Mouse (Mus musculus): ENCODE measurements at regions not wholly inside any gene's neighbourhood (a gene's known extent, or its start where the extent isn't known, plus 50 kb on each side); places are given as distances from the start of the nearest gene placed in this dataset.

DNA sequence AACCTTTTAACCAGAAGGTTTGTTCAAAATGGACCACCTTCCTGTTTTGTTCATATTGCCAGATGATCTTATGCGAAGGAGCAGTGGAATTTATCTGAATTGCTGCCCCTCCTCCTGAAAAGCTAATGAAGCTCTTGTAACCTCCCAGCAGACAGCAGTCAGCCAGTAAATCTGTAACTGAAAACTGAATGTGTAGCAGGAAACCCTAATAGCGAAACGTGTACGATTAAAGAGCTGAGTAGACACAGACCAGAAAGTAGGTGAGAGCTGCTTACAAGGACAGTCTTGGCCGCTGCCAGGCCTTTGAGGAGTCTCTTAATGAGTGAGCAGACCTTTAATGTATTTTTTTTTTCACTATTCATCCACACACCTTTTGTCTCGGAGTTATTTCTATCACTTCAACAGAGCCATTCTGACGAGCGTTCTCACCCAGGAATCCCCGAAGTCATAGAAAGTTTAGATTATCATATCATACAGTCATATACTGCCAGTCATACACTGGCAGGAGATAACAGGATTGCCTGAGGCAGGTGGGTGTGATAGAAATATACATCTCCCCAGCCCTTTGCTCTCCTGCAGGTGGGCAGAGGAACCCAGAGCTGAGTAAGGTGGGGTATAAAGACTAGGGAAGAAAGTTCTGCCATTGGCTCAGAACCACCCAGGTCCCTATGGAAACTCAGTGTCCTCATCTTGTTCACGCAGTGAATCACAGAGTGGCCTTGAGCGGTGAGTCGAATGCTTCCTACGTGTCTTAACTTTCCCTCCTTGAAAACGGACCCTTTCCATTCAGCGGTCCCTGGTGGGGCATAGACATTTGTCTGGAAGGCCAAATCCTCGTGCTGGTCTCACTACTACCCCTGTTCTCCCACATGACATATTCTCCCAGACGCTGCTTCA is 72.4 kb upstream of the Prep start:
- no peak for ATAC-seq (ENCODE audit: insufficient number of reproducible peaks, insufficient read depth, low FRiP score, low TSS enrichment, low read depth)
- Histone ChIP-seq H3K4me3 (no peak overlapping the region), H3K9me3 (no peaks in the 10 kb centered on the region), H3K27me3 (peaks cover 10% of the 10 kb centered on the region; the same call in 1 of the 2 replicates), H3K4me1 (peaks cover 21% of the 10 kb centered on the region), H3K36me3 (no peaks in the 10 kb centered on the region), H3K4me2 (no peak overlapping the region), H3K27ac (no peak overlapping the region), H3K9ac (no peak overlapping the region)
- 79% methylated on average over 17 of the region's 17 CpGs for WGBS

DNA sequence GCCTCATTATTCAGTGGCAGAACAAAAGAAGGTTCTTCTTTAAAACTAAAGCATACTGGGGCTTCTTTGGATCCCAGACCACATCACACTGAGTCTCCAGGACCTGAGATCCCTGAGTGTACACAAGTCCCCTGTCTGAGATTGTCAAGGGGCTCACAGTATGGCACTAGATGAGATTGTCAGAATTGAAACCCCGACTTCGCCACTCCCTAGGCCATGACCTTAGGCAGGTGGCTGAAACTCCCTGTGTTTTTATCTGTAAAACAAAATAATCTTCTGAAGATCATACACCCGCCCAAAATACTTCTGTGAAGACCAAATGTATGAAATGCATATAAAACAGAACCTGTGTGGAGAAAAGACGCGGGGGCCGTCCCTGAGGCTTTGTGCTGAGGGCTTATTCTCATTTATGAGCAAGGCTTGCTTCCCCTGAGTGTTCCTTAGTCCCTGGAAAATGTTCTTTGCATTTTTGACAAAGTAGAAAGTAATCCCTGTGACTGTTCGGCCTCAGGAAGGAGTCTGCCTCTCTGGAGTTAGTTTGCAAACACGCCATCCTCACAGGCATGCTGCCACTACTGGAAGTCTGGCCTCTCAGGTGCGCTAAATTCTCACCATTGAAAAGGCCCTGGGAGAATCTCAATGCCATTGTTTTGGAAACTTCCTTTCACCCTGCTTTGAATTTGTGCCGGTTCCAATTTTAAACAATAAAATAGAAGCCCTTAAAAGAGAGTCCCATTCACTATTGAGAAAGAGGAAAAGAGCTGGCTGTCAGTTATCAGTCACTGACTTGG is 73.3 kb upstream of the Prep start:
- H3K4me2 ChIP-seq, result no peak overlapping the region

DNA sequence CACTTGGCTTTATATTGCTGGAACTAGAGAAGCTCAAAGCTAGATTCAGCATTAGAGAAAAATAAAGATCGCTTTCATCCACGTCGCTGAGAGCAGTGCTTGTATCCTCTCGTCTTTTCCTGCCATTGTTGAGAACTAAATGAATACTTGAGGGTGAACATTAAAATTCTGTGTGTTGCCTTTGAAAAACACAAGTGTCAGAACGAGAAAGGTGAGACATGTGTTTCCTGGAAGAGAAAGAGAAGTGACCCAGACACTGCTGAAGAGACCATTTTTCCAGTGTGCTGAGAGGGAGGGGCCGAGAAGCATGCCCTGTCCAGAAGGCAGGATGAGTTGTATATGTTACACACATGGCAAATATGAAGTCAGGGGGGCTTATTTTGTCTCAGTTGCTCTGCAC is 77.5 kb upstream of the Prep start:
- Histone ChIP-seq H3K9me3 (no peaks in the 10 kb centered on the region), H3K36me3 (no peaks in the 10 kb centered on the region), H3K4me2 (no peak overlapping the region), H3K27me3 (0 out of 2 replicates have a peak, but pooled peaks cover 2% of the 10 kb centered on the region), H3K27ac (no peak overlapping the region), H3K4me1 (peaks cover 20% of the 10 kb centered on the region), H3K4me3 (no peak overlapping the region), H3K9ac (no peak overlapping the region)
- ATAC-seq (ENCODE audit: insufficient number of reproducible peaks, insufficient read depth, low FRiP score, low TSS enrichment, low read depth), result no peak
- WGBS, result 75% methylated on average over 6 of the region's 6 CpGs

More for the DNA sequence above, 73.3 kb upstream of the Prep start:
- peaks cover 10% of the 10 kb centered on the region; the same call in 1 of the 2 replicates for H3K27me3 ChIP-seq
- H3K9me3 ChIP-seq, result no peaks in the 10 kb centered on the region
- H3K4me3 ChIP-seq, result no peak overlapping the region
- no peak overlapping the region for H3K27ac ChIP-seq
- H3K36me3 ChIP-seq, result no peaks in the 10 kb centered on the region
- peaks cover 21% of the 10 kb centered on the region for H3K4me1 ChIP-seq
- H3K9ac ChIP-seq, result no peak overlapping the region
- 62% methylated on average over 10 of the region's 10 CpGs for WGBS
- no peak for ATAC-seq (ENCODE audit: insufficient number of reproducible peaks, insufficient read depth, low FRiP score, low TSS enrichment, low read depth)

DNA sequence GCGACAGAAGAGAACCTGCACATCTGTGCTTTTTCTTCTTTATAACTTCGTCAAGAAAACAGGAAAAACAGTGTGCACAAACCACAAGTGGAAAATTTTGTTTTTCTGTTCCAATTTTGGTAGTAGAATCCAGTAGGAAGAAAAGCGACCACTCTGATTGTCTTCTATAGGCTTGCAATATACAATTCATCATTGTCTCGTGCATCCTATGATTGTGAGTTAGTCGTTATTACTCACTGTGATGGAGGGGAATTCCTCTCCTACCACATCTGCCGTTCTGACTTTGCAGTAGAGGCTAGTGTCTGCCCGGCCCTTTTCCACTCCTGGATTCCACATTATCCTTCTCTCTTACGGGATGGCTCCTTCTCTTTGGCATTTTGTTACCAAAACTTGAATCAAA is 78.2 kb upstream of the Prep start:
- no peak overlapping the region for H3K27ac ChIP-seq
- H3K4me3 ChIP-seq, result no peak overlapping the region
- H3K27me3 ChIP-seq, result no peaks in the 10 kb centered on the region
- H3K9ac ChIP-seq, result no peak overlapping the region
- 67% methylated on average over 8 of the region's 8 CpGs for WGBS
- H3K4me2 ChIP-seq, result no peak overlapping the region
- H3K4me1 ChIP-seq, result peaks cover 12% of the 10 kb centered on the region
- no peaks in the 10 kb centered on the region for H3K36me3 ChIP-seq
- no peak for ATAC-seq (ENCODE audit: insufficient number of reproducible peaks, insufficient read depth, low FRiP score, low TSS enrichment, low read depth)
- no peaks in the 10 kb centered on the region for H3K9me3 ChIP-seq

DNA sequence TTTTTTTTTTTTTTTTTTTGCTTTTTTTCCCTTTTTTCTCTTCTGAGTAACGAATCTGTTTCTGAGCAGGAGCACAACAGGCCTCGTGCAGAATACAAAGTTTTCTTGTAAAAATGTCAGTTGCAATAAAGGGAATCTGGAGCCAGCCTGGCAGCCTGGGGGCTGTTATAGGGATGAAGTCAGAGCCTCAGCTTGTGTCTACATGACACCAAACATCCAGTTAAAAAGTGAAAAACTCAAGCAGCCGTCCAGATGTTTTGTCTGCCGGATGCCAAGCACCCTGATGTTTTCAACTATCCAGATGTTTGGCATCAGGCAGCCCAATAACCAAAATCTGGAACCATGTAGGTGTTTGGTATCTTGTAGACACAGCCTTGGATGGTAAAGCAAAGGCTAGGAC is 79.4 kb upstream of the Prep start:
- Histone ChIP-seq H3K4me3 (no peak overlapping the region), H3K9ac (no peak overlapping the region), H3K9me3 (no peaks in the 10 kb centered on the region), H3K27ac (no peak overlapping the region; the same call in 1 of the 2 replicates), H3K4me1 (peaks cover 9% of the 10 kb centered on the region), H3K27me3 (no peaks in the 10 kb centered on the region), H3K4me2 (no peak overlapping the region), H3K36me3 (no peaks in the 10 kb centered on the region)
- ATAC-seq (ENCODE audit: insufficient number of reproducible peaks, insufficient read depth, low FRiP score, low TSS enrichment, low read depth), result no peak
- 23% methylated on average over 4 of the region's 4 CpGs for WGBS

DNA sequence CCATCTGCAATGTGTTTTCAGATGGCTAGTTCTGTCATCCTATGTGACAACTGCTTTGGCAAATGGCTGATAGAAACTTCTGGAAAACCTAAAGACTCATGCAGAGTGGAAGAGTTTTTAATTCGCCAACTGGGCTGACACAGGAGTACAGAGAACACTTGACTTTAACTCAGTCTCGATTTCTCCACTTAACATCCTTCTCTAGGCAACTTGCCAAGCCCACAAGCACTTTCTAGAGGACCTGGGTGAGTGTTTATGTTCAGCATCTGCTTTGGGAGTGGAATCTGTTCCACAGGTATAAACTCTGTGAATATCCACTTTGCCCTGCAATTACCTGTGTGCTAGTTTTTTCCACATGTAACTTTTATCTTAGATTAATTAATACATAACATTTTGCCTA is 85.1 kb upstream of the Prep start:
- Histone ChIP-seq H3K27ac (no peak overlapping the region), H3K4me1 (peaks cover 5% of the 10 kb centered on the region), H3K4me3 (no peak overlapping the region), H3K4me2 (no peak overlapping the region), H3K9ac (no peak overlapping the region), H3K9me3 (no peaks in the 10 kb centered on the region), H3K36me3 (no peaks in the 10 kb centered on the region), H3K27me3 (no peaks in the 10 kb centered on the region)
- no peak for ATAC-seq (ENCODE audit: insufficient number of reproducible peaks, insufficient read depth, low FRiP score, low TSS enrichment, low read depth)
- WGBS, result 45% methylated on average over 2 of the region's 2 CpGs

DNA sequence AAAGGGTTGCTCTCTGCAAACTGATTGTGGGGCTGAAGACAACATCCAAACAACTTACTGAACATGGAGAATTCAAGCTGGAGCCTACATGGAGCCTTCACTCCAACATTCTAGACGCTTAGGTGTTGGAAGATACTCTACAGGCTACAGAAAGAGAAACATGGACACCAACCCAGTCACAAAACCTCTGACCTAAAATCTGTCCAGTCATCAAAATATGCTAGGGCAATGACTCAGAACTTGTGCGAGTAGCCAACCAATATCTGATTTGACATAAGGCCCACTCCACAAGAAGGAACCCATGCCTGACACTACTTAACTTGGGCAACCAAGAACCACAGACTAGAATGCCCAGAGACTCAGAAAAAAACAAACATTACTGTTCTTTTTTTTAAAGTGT is 90.2 kb upstream of the Prep start:
- Histone ChIP-seq H3K27ac (no peak overlapping the region), H3K4me2 (no peak overlapping the region), H3K4me3 (no peak overlapping the region), H3K9ac (no peak overlapping the region), H3K27me3 (no peaks in the 10 kb centered on the region), H3K9me3 (no peaks in the 10 kb centered on the region), H3K4me1 (no peaks in the 10 kb centered on the region), H3K36me3 (no peaks in the 10 kb centered on the region)
- WGBS, result 94% methylated on average over 2 of the region's 2 CpGs
- no peak for ATAC-seq (ENCODE audit: insufficient number of reproducible peaks, insufficient read depth, low FRiP score, low TSS enrichment, low read depth)

DNA sequence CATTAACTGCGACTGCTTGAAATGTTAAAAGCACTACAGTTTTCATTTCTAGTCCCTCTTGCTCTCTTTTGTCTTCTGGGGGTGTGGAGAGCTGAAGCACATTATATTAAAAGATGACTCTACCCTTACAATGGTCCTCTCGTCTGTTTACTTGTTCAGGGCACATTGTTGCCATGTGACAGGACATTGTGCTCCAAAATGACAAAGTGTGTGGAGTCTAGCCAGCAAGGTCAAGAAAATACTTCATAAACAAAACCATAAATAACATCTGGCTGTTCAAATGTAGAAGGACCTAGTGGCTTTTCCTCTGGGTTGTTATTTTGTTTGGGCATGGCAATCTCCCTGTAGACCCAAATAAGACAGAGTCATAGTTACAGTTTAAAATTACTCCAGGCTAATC is 95.1 kb upstream of the Prep start:
- Histone ChIP-seq H3K27me3 (no peaks in the 10 kb centered on the region), H3K27ac (no peak overlapping the region), H3K36me3 (no peaks in the 10 kb centered on the region), H3K9me3 (no peaks in the 10 kb centered on the region), H3K4me3 (no peak overlapping the region), H3K9ac (no peak overlapping the region), H3K4me1 (no peaks in the 10 kb centered on the region), H3K4me2 (no peak overlapping the region)
- ATAC-seq (ENCODE audit: insufficient number of reproducible peaks, insufficient read depth, low FRiP score, low TSS enrichment, low read depth), result no peak
- 84% methylated on average over 2 of the region's 2 CpGs for WGBS

DNA sequence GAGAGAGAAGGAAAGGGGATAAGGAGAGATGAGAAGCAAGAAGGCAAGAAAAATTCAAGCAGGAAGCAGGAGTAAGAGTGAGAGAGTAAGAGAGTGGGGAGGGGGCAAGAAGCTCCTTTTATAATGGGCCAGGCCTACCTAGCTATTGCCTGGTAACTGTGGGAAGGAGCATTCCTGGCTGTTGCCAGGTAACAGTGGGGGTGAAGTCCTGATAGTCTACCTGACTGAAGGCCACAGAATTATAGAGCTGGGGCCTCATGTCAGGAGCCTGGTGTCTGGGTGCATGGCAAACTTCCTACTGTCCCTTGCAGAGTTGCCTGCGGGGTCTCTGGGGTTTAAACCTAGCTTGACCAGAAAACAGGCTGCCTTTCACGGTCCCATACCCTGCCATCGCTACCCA is 107.0 kb upstream of the Prep start:
- H3K4me1 ChIP-seq, result no peaks in the 10 kb centered on the region
- peaks cover 3% of the 10 kb centered on the region; the same call in 1 of the 2 replicates for H3K9me3 ChIP-seq
- no peak overlapping the region for H3K9ac ChIP-seq
- no peak for ATAC-seq (ENCODE audit: insufficient number of reproducible peaks, insufficient read depth, low FRiP score, low TSS enrichment, low read depth)
- H3K4me2 ChIP-seq, result no peak overlapping the region
- 88% methylated on average over 3 of the region's 3 CpGs for WGBS
- H3K27me3 ChIP-seq, result no peaks in the 10 kb centered on the region
- no peak overlapping the region for H3K27ac ChIP-seq
- H3K36me3 ChIP-seq, result no peaks in the 10 kb centered on the region
- no peak overlapping the region for H3K4me3 ChIP-seq

DNA sequence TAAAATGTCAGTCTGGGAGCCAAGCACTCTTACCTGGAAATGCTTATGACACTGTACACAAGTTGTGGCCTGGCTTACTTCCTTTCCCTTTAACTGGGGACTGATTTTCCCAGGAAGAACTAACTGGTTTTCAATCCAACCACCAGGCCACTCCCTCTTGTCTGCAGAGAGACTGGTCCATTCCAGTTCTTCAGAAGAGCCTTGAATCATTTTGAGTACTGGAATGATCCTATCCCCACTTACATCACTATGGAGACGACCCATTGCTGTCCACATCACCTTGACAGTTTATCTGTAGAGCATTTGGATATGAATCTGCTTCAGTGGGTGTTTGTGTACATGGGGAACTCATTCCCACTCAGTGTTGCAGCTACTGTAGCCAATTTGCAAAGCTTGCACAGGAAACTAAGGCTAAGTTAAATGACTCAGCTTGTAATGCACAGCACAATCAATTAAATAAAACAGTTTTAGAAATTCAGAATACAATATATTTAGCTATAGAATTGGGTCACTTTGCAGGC is 121.7 kb upstream of the Prep start:
- Histone ChIP-seq H3K4me3 (no peak overlapping the region), H3K27me3 (no peaks in the 10 kb centered on the region), H3K4me1 (no peaks in the 10 kb centered on the region), H3K36me3 (no peaks in the 10 kb centered on the region), H3K9ac (no peak overlapping the region), H3K9me3 (no peaks in the 10 kb centered on the region), H3K4me2 (no peak overlapping the region), H3K27ac (no peak overlapping the region)
- WGBS, result 55% methylated on average over 1 of the region's 1 CpGs
- no peak for ATAC-seq (ENCODE audit: insufficient number of reproducible peaks, insufficient read depth, low FRiP score, low TSS enrichment, low read depth)

DNA sequence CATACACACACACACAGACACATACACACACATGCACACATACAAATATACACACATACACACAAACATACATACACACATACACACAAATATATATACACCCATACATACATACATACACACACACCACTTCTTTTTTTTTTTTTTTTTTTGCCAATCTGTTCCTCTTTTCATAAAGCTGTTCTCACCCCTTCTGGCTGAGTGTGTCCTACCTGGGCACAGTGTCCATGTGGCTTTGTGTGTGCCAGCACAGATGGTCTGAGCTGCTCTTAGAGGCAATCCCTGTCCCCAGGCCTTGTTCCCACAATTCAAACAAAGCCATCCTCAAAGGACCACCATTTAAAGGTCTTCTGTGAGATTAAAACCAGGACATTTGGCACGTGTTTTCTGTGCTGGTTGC is 127.6 kb upstream of the Prep start:
- Histone ChIP-seq H3K4me2 (no peak overlapping the region), H3K9ac (no peak overlapping the region), H3K36me3 (no peaks in the 10 kb centered on the region), H3K27ac (no peak overlapping the region), H3K9me3 (no peaks in the 10 kb centered on the region), H3K4me1 (no peaks in the 10 kb centered on the region), H3K27me3 (no peaks in the 10 kb centered on the region), H3K4me3 (no peak overlapping the region)
- no peak for ATAC-seq (ENCODE audit: insufficient number of reproducible peaks, insufficient read depth, low FRiP score, low TSS enrichment, low read depth)
- WGBS, result 36% methylated on average over 1 of the region's 1 CpGs
